Mouse (Mus musculus): Measurements from ENCODE around the gene Msh5.

The Msh5 gene

DNA sequence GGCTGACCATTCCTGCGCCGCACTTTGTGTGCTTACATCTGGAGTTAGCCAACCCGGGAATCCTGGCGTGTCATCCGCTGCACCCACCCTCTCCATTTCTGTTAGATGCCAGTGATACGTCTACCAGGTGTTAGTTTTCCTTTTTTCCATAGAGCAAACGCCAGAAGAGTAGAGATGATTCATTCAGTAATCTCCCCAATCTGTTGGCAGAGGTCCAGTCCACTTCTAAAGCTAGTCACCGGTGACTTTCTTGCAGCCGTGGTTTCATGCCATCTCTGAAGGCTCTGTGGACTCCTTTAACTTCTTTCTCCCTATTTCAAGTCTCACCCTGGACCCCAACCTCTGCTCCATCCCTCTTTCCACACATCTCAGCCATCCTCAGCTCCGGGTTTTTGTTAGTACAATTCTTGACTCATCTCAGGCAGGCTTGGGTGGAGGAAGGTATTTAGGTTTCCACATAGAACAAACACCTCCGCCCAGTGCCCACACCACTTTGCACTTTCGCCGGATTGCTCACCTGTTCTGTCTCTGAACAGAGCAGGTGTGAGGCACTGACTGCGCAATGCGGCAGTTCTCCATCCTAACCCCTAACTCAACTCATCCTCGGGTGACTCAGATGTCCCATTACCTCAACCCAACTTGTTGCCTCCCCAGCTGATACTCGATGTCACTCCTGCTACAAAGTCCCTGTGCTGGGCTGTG is 21.8 kb upstream of the Msh5 start:
- DNase-seq = no peak

DNA sequence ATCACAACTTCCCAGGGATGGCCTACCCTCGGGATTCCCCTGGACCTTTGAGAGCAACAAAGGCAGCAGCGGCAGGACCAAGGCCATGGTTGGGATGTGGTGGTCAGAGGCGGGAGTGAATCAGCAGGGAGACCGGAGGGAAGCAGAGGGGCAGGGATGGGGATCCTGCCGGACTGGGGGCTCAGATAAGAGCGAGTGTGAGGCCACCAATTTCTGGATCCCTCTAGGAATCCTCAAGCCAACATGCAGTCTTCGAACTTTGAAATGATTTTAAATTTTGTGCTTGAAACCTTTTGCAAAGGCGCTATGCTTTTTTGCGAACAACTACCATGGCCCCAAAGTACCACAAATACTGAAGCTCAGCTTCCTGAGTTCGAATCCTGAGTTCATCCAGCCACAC is 19.5 kb upstream of the Msh5 start, which contains the start of gene Mpig6b:
TSS of gene Mpig6b (minus strand) at position 101 of the 400 bp plus-strand sequence.
- no peak for DNase-seq

GRCm38 (mm10) chr17:35064951-35065947 is 18.7 kb upstream of the Msh5 start, which contains the start of gene Ly6g6c:
TSS of gene Ly6g6c (plus strand) at chr17:35065388.
- no peak for DNase-seq

GRCm38 (mm10) chr17:35064378-35064877 is 17.9 kb upstream of the Msh5 start:
- DNase-seq = no peak

DNA sequence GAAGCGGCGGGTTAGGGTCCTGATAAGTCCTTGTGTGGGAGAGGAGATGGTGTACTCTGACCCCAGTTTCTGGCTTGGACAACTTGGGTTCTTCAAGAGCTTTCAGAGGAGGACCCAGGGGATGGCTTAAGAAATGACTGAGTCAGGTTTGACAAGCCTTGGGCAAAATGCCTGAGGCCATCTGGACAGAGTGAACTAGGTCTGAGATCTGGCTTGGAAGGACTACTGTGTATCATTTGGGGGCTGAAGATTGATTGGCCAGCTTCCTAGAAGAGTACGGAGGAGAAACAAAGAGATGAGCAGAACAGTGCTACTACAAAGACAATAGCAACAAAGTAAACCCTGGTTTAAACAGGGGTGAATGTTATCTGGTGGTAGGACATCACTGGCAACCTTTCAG is 16.9 kb upstream of the Msh5 start:
- no peak for DNase-seq

GRCm38 (mm10) chr17:35061299-35061698 is 14.8 kb upstream of the Msh5 start:
- no peak for DNase-seq

DNA sequence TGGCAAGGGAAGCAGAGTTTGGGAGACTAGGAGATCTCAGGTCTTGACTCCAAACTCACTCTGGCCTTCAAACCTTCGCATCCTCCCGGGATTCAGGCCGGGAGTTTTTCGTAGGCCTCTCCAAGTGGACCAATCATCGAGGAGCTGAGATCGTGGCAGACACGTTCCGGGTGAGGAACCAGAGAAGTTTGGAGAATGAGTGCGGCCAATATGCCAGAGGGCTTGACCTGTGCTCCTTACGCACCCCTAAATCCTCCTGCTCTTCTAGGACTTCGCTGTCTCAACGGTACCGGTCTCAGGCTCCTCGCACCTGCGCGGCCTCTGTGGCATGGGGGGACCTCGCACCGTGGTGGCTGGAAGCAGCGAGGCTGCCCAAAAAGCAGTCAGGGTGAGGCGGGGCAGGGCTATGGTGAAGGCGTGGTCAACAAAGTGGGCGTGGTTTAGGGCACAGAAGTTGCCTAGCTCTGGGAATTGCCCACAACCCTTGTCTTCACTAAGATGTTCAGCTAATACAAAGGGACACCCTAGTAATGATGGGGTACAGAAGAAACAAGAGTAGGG is 14.3 kb upstream of the Msh5 start:
- DNase-seq = no peak

DNA sequence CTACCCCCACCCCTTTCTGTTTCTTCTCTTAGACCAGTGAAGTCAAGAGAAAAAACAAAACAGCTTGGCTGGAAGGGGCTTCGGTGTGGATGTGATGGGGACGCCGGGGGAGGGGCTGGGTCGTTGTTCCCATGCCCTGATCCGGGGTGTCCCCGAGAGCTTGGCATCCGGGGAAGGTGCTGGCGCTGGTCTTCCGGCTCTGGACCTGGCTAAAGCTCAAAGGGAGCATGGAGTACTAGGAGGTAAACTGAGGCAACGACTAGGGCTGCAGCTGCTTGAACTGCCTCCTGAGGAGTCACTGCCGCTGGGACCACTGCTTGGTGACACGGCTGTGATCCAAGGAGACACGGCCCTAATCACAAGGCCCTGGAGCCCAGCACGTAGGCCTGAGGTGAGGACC is 13.5 kb upstream of the Msh5 start:
- DNase-seq = no peak

DNA sequence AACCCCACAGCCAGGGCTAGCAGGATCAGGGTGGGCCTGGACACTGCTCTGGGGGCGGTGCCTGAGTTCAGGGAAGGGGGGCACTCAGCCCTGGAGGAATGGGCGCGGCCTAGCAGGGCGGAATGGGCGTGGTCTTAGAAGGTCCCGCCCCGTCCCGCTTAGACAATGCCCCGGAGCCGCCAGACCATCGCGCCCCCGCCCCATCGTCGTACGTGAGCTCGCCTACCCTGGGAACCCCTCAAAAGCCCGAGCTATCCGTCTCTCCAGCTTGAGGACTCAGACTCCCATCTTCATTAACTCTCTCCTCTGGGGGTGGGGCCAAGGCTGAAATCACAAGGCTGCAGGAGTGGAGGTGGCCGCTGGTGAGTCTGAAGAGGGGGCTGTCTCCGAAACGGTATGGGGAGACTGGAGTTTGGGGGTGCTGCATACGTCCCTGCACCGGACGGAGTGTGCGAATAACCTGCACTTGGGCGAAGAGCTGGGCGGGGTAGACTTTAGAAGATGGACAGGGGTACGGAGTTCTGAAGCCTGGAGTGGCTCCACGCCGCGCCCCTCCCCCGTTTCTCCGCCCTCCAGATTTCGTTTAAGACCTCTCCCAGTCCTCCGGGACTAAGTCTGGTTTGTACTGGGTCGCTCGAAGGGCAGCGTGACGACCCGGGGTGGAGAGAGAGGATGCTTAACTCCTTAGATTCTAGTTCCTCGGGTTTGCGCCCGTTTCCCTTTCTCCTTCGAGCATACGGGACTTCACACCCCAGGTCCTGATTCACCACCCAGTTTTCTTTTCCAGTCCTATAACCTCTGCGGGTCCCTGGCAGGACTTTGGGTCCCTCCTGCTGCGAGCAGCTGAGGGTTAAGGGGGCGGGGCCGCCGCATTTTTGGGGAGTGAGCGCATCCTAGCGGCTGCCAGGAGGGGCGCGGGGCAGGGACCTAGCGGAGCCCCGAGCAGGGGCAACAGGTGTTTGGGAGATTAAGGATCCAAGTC is 12.7 kb upstream of the Msh5 start, which contains the start of gene Ddah2:
TSS of gene Ddah2 (plus strand) at position 125 of the 982 bp plus-strand sequence.
- peak; percentile 86 for DNase-seq

DNA sequence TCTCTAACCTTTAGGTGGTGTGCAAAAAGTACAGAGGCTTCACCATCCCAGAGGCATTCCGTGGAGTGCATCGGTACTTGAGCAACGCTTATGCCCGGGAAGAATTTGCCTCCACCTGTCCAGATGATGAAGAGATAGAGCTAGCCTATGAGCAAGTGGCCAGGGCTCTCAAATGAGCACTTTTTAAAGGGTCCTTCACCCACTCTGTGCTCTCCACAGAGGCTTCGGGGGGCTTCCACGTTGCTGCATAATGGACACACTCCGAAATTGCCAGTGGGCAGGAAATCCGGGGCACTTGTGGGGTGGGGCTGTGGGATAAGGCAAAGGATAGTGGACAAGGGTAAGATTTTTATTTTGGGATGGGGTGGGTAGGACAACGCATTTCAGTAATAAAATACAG is 11.8 kb upstream of the Msh5 start:
- no peak for DNase-seq

GRCm38 (mm10) chr17:35057090-35057489 is 10.5 kb upstream of the Msh5 start:
- no peak for DNase-seq

DNA sequence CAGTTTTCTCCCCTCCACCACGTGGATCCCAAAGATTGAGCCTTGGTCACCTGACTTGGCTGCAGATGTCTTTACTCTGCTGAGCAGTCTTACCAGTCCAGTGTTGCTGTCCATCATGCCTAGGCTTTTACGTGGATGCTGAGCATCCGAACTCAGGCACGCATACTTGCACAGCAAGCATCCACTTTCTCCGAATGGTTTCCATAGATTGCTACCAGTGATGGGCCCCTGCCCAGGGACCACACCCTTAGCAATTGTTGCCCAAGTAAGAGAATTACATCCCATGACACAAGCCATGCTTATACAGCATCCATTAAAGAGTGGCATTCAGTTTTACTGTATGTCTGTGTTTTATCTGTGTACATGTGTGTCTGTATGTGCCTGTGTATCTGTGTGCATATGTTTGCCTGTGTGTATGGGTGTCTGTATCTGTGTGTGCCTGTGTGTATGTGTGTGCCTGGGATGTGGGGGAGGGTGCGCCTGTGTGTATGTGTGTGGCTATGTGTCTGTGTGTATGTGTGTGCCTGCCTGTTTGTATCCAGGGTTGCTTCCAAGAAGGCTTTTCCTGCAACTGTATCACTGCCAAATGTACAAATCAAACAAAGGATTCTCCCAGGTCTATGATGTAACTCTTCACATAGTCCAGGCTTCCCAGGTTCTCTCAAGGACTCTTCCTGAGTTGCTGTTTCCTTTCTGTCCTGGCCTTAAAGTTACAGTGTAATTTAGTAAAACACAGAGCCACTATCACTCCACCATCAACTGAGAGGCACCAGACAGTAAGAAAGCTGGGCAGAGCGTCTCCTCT is 9.3 kb upstream of the Msh5 start:
- no peak for DNase-seq

DNA sequence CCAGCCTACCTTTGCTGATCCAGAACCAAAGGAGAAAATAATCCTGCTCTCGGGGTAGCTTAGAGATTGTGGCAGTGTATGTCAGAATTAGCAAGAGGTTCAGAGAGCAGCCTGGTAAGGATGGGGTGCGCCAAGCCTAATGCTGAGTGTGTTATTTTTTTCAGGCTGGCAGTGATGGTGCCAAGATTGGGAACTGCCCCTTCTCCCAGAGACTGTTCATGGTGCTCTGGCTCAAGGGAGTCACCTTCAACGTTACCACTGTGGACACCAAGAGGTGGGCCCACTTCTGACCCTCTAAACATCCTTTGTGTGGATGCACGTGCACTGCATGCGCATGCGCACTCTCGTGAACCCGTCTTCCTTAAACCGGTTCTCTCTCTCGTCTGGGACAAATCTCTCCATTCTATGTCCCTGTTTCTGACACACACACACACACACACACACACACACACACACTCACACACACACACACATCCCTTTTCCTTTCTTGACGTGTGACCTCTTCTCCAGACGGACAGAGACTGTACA is 5.8 kb upstream of the Msh5 start:
- DNase-seq = no peak

DNA sequence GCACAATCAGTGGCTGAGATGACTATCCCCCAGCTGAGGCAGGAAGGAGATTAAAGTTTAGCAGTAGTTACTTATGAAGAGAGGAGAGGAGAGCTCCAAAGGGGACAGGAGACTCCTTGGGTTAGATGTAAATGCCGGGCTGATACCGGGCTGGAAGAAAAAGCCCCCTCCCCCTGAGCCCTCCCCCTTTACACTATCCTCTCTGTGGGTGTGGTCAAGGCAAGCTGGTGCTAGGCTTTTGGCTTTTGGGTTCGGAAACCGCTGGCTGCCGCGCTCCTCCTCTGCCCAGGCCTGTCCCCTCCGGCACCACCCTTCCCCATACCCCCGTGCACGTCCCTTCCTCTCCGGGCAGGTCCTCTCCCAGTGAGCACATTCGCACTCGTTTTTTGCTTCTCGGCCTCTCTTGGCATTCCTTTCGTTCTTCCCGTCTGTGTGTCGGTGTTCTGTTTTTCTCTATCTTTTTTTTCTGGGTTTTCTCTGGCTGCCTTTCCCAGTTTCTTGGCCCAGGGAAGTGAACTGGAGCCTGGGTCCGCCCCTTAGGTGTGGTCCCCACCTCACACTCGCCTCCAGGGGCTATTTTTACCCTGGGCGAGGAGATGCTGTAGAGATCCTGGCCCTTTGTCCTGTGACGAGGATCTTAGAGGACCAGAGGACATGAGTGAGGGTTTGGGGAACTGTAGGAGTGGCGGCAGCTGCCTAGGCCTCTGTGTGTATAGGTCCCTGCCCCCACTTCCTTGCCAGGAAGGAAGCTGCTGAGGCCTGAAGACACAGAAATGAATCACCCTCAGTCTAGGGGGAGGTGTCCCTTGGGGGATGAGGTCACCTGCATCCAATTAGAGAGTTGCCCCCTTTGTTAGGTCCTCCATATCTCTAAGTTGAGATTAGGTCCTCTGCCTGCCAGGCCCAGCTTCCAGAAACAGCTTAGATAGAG is 4.9 kb upstream of the Msh5 start:
- no peak for DNase-seq

GRCm38 (mm10) chr17:35050126-35050750 is 3.7 kb upstream of the Msh5 start:
- no peak for DNase-seq

DNA sequence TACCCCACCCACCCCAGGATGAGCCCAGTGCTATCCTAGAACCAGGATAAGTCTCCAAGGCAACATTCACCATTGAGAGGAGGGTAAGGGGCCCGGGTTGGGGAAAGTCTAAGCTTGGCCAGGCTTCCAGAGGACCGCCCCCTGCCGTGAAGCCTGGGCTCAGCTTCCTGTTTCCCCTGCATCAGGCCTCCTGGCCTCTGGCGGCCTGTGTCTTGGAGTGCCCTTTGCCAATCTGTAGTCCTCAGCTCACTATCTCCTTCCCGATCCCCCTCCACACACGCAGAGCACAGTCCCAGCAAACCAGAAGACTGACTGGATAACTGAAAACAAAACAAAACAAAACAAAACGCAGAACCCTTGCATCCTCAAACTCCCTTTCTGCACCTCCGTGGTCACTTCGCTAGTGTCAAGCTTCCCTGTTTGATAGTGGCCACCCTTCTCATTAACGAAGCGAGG is 3.0 kb upstream of the Msh5 start, which contains the start of gene Clic1:
TSS of gene Clic1 (plus strand) at position 406 of the 456 bp plus-strand sequence.
- no peak for DNase-seq

GRCm38 (mm10) chr17:35048932-35049440 is 2.4 kb upstream of the Msh5 start:
- DNase-seq = no peak

GRCm38 (mm10) chr17:35048149-35048931 is 1.8 kb upstream of the Msh5 start:
- no peak for DNase-seq
